In genomic region chr9:50974631-50975030, GRCm38 (mm10) we compare ENCODE assay signal across 26 mouse cellular contexts.
"Had no signal": no experiment of that assay in that cellular context is flagged by ENCODE, and none has a peak within 500 bp of the region (broad histone marks: within the 10 kb centered on the region; RNA-seq: fewer than 3 reads in every experiment).

No protein-coding gene starts in this region.

- H3K27me3 ChIP-seq: heart, embryonic 12.5 days; hindbrain, embryonic 12.5 days; intestine, embryonic 15.5 days; limb, embryonic 12.5 days; liver, embryonic 13.5 days; liver, embryonic 15.5 days had no signal

- H3K9me3 ChIP-seq: heart, embryonic 10.5 days; heart, embryonic 12.5 days; hindbrain, embryonic 10.5 days; hindbrain, embryonic 12.5 days; intestine, embryonic 15.5 days; limb, embryonic 10.5 days; limb, embryonic 12.5 days; liver, embryonic 13.5 days; liver, embryonic 15.5 days had no signal

- H3K4me1 ChIP-seq: intestine, embryonic 15.5 days; limb, embryonic 10.5 days; limb, embryonic 12.5 days had no signal

- DNase-seq: gastrocnemius, postnatal 14 days; gastrocnemius, postnatal 36 days; heart, adult 18-20 months; heart, postnatal 10 days; heart, postnatal 4 days; kidney, adult 18-20 months; kidney, adult 8-10 months; kidney, postnatal 10 days; kidney, postnatal 25 days; kidney, postnatal 4 days; liver; liver, embryonic 13.5 days had no signal

- H3K36me3 ChIP-seq: heart, embryonic 10.5 days; heart, embryonic 12.5 days; hindbrain, embryonic 10.5 days; hindbrain, embryonic 12.5 days; intestine, embryonic 15.5 days; limb, embryonic 10.5 days; limb, embryonic 12.5 days; liver, embryonic 13.5 days had no signal

- ATAC-seq: hindbrain, embryonic 16.5 days; inflammation-experienced regulatory T-cells, adult 6 months; intestine, embryonic 15.5 days; intestine, postnatal 0 days had no signal

- H3K9ac ChIP-seq: heart, embryonic 12.5 days; hindbrain, embryonic 12.5 days; hindbrain, embryonic 14.5 days; intestine, embryonic 15.5 days; limb, embryonic 12.5 days; liver, embryonic 13.5 days; liver, embryonic 15.5 days had no signal

- H3K4me3 ChIP-seq: heart, embryonic 10.5 days; heart, embryonic 12.5 days; hindbrain, embryonic 10.5 days; hindbrain, embryonic 12.5 days; intestine, embryonic 15.5 days; left cerebral cortex, adult 2 months; limb, embryonic 10.5 days; limb, embryonic 12.5 days; liver, embryonic 13.5 days; liver, embryonic 15.5 days had no signal

- H3K27ac ChIP-seq: heart, embryonic 10.5 days; hindbrain, embryonic 10.5 days; hindbrain, embryonic 12.5 days; hindbrain, embryonic 14.5 days; intestine, embryonic 15.5 days; left cerebral cortex, adult 2 months; limb, embryonic 10.5 days; limb, embryonic 12.5 days; liver, embryonic 13.5 days; liver, embryonic 15.5 days had no signal

- H3K4me2 ChIP-seq: heart, embryonic 12.5 days; hindbrain, embryonic 12.5 days; hindbrain, embryonic 14.5 days; intestine, embryonic 15.5 days; limb, embryonic 12.5 days; liver, embryonic 11.5 days; liver, embryonic 13.5 days; liver, embryonic 15.5 days had no signal
